Mouse (Mus musculus) ES-E14 (cell line): ENCODE measurements around the gene Krt20.

ENCODE experiments used
- HCFC1 ChIP-seq: IDR thresholded peaks from 2 replicates; pipeline ENCODE4 v1.6.1; 2012; ENCODE audit warnings: low read length, inconsistent platforms, borderline replicate concordance; ENCODE audit not compliant: insufficient read depth
- MAFK ChIP-seq: IDR thresholded peaks from 2 replicates; pipeline ENCODE4 v1.6.1; 2014; ENCODE audit warnings: mild to moderate bottlenecking, low read depth, low read length, inconsistent platforms; ENCODE audit not compliant: insufficient read depth
- ZC3H11A ChIP-seq: IDR thresholded peaks from 2 replicates; pipeline ENCODE4 v1.6.1; 2012; ENCODE audit warnings: low read depth, mild to moderate bottlenecking, inconsistent platforms, low read length, borderline replicate concordance
- ZNF384 ChIP-seq: IDR thresholded peaks from 2 replicates; pipeline ENCODE4 v1.6.1; 2012; ENCODE audit warnings: low read depth, low read length, inconsistent platforms

DNA sequence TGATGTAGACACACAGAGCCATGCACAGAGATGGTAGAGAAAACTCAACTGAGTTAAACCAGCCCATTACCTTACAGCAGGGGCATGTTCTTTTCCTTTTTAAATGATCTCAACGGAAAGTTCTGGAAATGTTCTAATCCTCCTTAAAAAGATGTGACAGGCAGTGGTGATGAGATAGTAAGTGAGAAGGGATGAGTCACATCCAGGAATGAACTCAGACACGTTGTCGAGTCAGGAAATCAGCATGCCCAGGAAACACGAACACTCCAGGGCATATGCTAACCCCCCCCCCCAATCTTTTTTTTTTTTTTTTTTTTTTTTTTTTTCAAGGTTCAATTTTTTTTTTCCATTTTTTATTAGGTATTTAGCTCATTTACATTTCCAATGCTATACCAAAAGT lies 34.5 kb upstream of the Krt20 start:
- no peak for TF ChIP-seq ZC3H11A
- no peak for TF ChIP-seq ZNF384
- TF ChIP-seq MAFK = no peak
- TF ChIP-seq HCFC1 = no peak
